Mouse (Mus musculus): Measurements from ENCODE around the gene Lpar3. TPM values are rescaled to one million over a fixed set of nuclear protein-coding genes. Genes with fewer than 3 reads are reported as not detected.
"Not testable (repeated sequence)": the region's sequence is repeated elsewhere in the genome, so short reads cannot be mapped to it uniquely, and the experiment has no call there.

Lpar3 gene
- polyA plus RNA-seq, 1 experiment from 2014 or later, result 0.40 TPM

DNA sequence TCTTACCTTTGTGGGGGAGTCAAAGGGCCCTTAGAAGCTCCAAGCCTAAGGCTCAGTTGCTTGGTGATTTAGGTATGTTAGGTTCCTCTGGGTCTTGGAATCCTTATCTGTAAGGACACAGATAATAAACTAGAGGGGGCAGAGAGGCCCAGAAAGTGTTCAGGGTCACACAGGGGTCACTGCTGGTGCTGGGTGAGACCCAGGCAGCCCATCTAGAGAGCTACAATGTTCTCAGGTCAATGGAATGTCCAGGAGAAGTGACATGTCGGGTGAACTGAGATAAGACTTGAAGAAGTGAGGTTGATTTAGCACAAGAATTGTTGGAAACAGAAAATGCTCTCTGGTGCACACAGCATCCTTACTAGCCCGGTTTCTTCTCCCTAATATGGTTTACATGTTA lies 16.4 kb upstream of the Lpar3 start:
- Histone ChIP-seq H3K4me3 (ENCODE audit: low read depth, low read length) (no peak overlapping the region), H3K9me3 (ENCODE audit: control insufficient read depth, low read length) (no peaks in the 10 kb centered on the region), H3K4me2 (ENCODE audit: low read depth, low read length) (no peak overlapping the region), H3K27ac (ENCODE audit: low read depth, low read length) (no peak overlapping the region), H3K4me1 (ENCODE audit: control insufficient read depth, insufficient read depth, low read length) (peaks cover 2% of the 10 kb centered on the region; the same call in 1 of the 2 replicates), H3K27me3 (ENCODE audit: control insufficient read depth, insufficient read depth, low read length) (no peaks in the 10 kb centered on the region), H3K36me3 (ENCODE audit: control insufficient read depth, insufficient read depth, low read length) (no peaks in the 10 kb centered on the region), H3K9ac (replicated peaks; ENCODE audit: low read depth, low read length) (no peak overlapping the region)
- ATAC-seq (ENCODE audit: low read depth), result no peak
- WGBS, result 74% methylated on average over 2 of the region's 2 CpGs

DNA sequence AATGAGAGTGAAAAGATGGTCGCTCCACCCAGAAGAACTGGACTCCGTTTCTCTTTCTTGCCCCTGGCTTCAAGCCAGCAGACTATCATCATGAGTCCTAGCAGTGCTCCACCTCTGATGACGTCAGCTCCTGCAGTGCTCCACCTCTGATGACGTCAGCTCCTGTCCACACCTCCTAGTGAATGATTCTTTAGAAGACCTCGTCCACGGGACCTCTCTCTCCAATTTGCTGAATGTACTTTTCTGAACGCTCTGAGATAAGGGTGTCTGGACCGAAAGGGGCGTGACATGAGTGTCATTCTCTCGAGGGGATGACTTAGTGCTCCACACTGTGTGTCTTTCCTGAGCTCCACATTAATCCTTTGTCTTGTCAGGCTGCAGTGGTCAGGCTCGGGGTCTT lies 15.5 kb upstream of the Lpar3 start:
- H3K27ac ChIP-seq (ENCODE audit: low read depth, low read length), result no peak overlapping the region
- no peaks in the 10 kb centered on the region for H3K4me1 ChIP-seq (ENCODE audit: control insufficient read depth, insufficient read depth, low read length)
- no peaks in the 10 kb centered on the region for H3K9me3 ChIP-seq (ENCODE audit: control insufficient read depth, low read length)
- no peak overlapping the region for H3K9ac ChIP-seq (replicated peaks; ENCODE audit: low read depth, low read length)
- WGBS, result 75% methylated on average over 11 of the region's 11 CpGs
- no peak overlapping the region for H3K4me3 ChIP-seq (ENCODE audit: low read depth, low read length)
- no peak overlapping the region for H3K4me2 ChIP-seq (ENCODE audit: low read depth, low read length)
- no peaks in the 10 kb centered on the region for H3K36me3 ChIP-seq (ENCODE audit: control insufficient read depth, insufficient read depth, low read length)
- no peaks in the 10 kb centered on the region for H3K27me3 ChIP-seq (ENCODE audit: control insufficient read depth, insufficient read depth, low read length)
- no peak for ATAC-seq (ENCODE audit: low read depth)

DNA sequence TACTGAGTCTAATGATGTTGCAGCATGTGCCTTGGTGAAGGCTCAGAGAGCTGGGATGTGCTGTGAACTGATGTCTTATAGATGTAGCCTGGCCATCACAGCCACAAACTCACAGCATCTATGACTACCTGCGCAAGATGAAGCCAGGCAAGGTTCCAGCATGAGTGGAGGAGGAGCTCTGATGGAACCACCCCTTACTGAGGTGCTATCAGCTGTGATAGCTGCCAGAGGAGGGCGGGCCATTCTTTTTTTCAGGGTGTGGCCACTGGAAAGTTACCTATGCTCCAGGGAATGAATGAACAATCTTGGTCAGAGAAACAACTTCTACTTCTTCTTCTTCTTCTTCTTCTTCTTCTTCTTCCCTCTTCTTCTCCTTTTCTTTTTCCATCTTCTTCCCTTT lies 14.1 kb upstream of the Lpar3 start:
- H3K36me3 ChIP-seq (ENCODE audit: control insufficient read depth, insufficient read depth, low read length), result no peaks in the 10 kb centered on the region
- no peak overlapping the region for H3K9ac ChIP-seq (replicated peaks; ENCODE audit: low read depth, low read length)
- no peak overlapping the region for H3K27ac ChIP-seq (ENCODE audit: low read depth, low read length)
- ATAC-seq (ENCODE audit: low read depth), result no peak
- H3K4me1 ChIP-seq (ENCODE audit: control insufficient read depth, insufficient read depth, low read length), result no peaks in the 10 kb centered on the region
- no peak overlapping the region for H3K4me3 ChIP-seq (ENCODE audit: low read depth, low read length)
- no peaks in the 10 kb centered on the region for H3K9me3 ChIP-seq (ENCODE audit: control insufficient read depth, low read length)
- H3K4me2 ChIP-seq (ENCODE audit: low read depth, low read length), result no peak overlapping the region
- WGBS, result 79% methylated on average over 2 of the region's 2 CpGs
- H3K27me3 ChIP-seq (ENCODE audit: control insufficient read depth, insufficient read depth, low read length), result no peaks in the 10 kb centered on the region

DNA sequence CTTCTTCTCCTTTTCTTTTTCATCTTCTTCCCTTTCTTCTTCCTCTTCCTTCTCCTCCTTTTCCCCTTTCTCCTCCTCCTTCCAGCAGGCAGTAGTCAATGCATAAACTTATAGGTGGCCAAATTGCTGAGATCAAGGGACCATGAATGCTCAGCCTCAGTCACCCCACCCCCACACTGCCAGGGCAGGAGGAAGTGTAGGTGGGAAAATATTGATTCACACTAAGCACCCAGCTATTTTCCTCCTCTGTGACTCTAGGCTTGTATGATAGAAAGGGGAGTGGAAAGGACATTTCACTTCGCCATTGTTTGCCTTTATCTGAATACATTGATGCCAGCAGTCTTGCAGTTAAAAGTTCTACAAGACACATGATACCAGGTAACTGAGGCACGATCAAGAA lies 13.3 kb upstream of the Lpar3 start:
- Histone ChIP-seq H3K4me3 (ENCODE audit: low read depth, low read length) (no peak overlapping the region), H3K4me2 (ENCODE audit: low read depth, low read length) (no peak overlapping the region), H3K9ac (replicated peaks; ENCODE audit: low read depth, low read length) (no peak overlapping the region), H3K27ac (ENCODE audit: low read depth, low read length) (no peak overlapping the region), H3K4me1 (ENCODE audit: control insufficient read depth, insufficient read depth, low read length) (no peaks in the 10 kb centered on the region), H3K9me3 (ENCODE audit: control insufficient read depth, low read length) (no peaks in the 10 kb centered on the region), H3K36me3 (ENCODE audit: control insufficient read depth, insufficient read depth, low read length) (no peaks in the 10 kb centered on the region), H3K27me3 (ENCODE audit: control insufficient read depth, insufficient read depth, low read length) (no peaks in the 10 kb centered on the region)
- 82% methylated on average over 2 of the region's 2 CpGs for WGBS
- ATAC-seq (ENCODE audit: low read depth), result no peak

DNA sequence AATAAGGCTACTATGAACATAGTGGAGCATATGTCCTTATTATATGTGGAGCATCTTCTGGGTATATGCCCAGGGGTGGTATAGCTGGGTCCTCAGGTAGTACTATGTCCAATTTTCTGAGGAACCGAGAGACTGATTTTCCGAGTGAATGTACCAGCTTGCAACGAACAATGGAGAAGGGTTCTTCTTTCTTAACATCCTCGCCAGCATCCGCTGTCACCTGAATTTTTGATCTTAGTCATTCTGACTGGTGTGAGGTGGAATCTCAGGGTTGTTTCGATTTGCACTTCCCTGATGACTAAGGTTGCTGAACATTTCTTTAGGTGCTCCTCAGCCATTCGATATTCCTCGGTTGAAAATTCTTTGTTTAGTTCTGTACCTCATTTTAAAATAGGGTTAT lies 11.0 kb upstream of the Lpar3 start:
- WGBS, result 96% methylated on average over 8 of the region's 8 CpGs
- not testable (repeated sequence) for H3K4me3 ChIP-seq (ENCODE audit: low read depth, low read length); H3K4me2 ChIP-seq (ENCODE audit: low read depth, low read length); H3K36me3 ChIP-seq (ENCODE audit: control insufficient read depth, insufficient read depth, low read length); H3K4me1 ChIP-seq (ENCODE audit: control insufficient read depth, insufficient read depth, low read length); ATAC-seq (ENCODE audit: low read depth); H3K27ac ChIP-seq (ENCODE audit: low read depth, low read length); H3K27me3 ChIP-seq (ENCODE audit: control insufficient read depth, insufficient read depth, low read length); H3K9ac ChIP-seq (replicated peaks; ENCODE audit: low read depth, low read length); H3K9me3 ChIP-seq (ENCODE audit: control insufficient read depth, low read length)

DNA sequence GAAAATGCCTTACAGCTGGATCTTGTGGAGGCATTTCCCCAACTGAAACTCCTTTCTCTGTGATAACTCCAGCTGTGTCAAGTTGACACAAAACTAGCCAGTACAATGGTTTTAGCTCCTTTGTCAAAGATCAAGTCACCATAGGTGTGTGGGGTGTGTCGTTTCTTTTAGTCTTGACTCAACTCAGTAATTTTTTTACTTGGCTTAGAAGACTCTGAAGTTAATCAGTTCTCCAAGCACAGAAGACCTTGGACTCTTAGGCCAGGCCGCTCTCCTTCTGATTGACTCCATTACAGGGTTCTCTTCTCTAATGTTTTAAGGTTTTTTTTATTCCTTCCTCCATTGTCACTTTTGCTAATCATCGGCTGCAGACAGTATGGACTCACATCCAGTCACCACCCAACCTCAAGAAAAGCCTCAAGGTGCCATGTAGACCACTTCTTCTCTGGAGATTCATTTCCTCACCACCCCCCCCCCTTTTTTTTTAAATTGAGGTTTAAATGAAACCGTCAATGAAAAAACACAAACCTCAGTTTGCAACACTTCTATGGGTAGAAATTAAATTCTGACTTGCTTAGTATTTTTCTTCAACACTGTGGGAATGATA lies 9.5 kb upstream of the Lpar3 start:
- no peaks in the 10 kb centered on the region for H3K9me3 ChIP-seq (ENCODE audit: control insufficient read depth, low read length)
- H3K27ac ChIP-seq (ENCODE audit: low read depth, low read length), result no peak overlapping the region
- no peak overlapping the region for H3K4me3 ChIP-seq (ENCODE audit: low read depth, low read length)
- H3K27me3 ChIP-seq (ENCODE audit: control insufficient read depth, insufficient read depth, low read length), result no peaks in the 10 kb centered on the region
- ATAC-seq (ENCODE audit: low read depth), result no peak
- no peak overlapping the region for H3K4me2 ChIP-seq (ENCODE audit: low read depth, low read length)
- 92% methylated on average over 4 of the region's 4 CpGs for WGBS
- no peak overlapping the region for H3K9ac ChIP-seq (replicated peaks; ENCODE audit: low read depth, low read length)
- no peaks in the 10 kb centered on the region for H3K4me1 ChIP-seq (ENCODE audit: control insufficient read depth, insufficient read depth, low read length)
- H3K36me3 ChIP-seq (ENCODE audit: control insufficient read depth, insufficient read depth, low read length), result no peaks in the 10 kb centered on the region

DNA sequence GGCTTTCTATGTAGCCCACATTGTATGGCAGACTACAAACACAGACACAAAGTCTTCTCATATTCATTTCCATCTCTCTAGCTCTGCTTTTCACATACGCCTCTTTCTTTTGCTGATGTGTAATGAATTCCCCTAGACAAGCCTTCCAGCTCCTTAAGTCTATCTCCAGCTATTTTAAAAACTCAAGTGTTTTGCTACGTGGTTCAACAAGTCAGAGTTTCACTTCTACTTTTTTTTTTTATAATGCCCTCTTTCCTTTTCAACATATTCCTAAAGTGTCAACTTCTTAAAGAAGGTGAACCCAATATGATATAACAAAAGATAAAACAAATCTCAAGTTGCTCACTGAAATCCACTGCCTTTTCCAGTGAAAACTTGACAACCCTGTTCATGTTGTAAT lies 8.8 kb upstream of the Lpar3 start:
- ATAC-seq (ENCODE audit: low read depth), result no peak
- no peaks in the 10 kb centered on the region for H3K36me3 ChIP-seq (ENCODE audit: control insufficient read depth, insufficient read depth, low read length)
- H3K4me1 ChIP-seq (ENCODE audit: control insufficient read depth, insufficient read depth, low read length), result no peaks in the 10 kb centered on the region
- H3K4me3 ChIP-seq (ENCODE audit: low read depth, low read length), result no peak overlapping the region
- no peaks in the 10 kb centered on the region for H3K27me3 ChIP-seq (ENCODE audit: control insufficient read depth, insufficient read depth, low read length)
- H3K9me3 ChIP-seq (ENCODE audit: control insufficient read depth, low read length), result no peaks in the 10 kb centered on the region
- H3K27ac ChIP-seq (ENCODE audit: low read depth, low read length), result no peak overlapping the region
- no peak overlapping the region for H3K9ac ChIP-seq (replicated peaks; ENCODE audit: low read depth, low read length)
- WGBS, result 92% methylated on average over 2 of the region's 2 CpGs
- no peak overlapping the region for H3K4me2 ChIP-seq (ENCODE audit: low read depth, low read length)

DNA sequence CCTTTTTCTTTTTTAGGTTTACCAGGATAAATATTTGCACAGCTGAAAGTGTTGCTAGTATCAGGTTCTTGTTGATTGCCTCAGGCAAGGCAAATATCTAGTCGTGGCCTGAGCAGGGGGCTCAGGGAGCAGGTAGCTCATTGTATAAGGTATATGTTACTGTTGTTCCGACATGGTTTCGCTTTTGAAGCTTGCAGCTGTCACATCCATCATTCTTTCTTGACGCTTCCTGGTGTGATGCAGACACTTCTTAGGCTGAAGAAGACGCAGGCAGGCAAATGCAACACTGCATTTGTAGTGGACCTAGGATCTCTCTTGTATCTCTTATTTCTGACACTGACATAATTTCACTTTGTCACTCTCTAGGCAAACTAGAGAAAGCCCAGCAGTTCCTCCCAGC lies 7.4 kb upstream of the Lpar3 start:
- Histone ChIP-seq H3K27me3 (ENCODE audit: control insufficient read depth, insufficient read depth, low read length) (no peaks in the 10 kb centered on the region), H3K4me3 (ENCODE audit: low read depth, low read length) (no peak overlapping the region), H3K4me1 (ENCODE audit: control insufficient read depth, insufficient read depth, low read length) (no peaks in the 10 kb centered on the region), H3K9me3 (ENCODE audit: control insufficient read depth, low read length) (no peaks in the 10 kb centered on the region), H3K27ac (ENCODE audit: low read depth, low read length) (no peak overlapping the region), H3K9ac (replicated peaks; ENCODE audit: low read depth, low read length) (no peak overlapping the region), H3K36me3 (ENCODE audit: control insufficient read depth, insufficient read depth, low read length) (no peaks in the 10 kb centered on the region), H3K4me2 (ENCODE audit: low read depth, low read length) (no peak overlapping the region)
- WGBS, result 72% methylated on average over 5 of the region's 5 CpGs
- ATAC-seq (ENCODE audit: low read depth), result no peak

DNA sequence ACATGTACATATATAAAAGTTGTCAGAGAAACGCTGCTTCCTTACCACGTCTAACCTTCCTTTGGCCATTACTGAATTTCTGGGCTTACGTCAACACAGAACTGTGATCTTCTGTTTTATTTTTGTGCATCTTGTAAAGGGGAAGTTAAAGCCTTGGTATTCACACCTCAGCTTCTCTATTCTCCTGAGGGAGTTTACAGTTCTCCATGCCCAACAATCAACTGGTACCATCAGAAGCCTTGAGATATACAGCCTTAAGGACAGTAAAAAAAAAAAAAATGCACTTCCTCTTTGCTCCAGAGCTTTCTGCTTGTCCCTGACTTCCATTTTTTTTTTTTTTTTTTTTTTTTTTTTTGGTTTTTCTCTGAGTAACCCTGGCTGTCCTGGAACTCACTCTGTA lies 4.2 kb upstream of the Lpar3 start:
- Histone ChIP-seq H3K9ac (replicated peaks; ENCODE audit: low read depth, low read length) (no peak overlapping the region), H3K4me1 (ENCODE audit: control insufficient read depth, insufficient read depth, low read length) (peaks cover 6% of the 10 kb centered on the region; the same call in 1 of the 2 replicates), H3K4me2 (ENCODE audit: low read depth, low read length) (no peak overlapping the region), H3K4me3 (ENCODE audit: low read depth, low read length) (no peak overlapping the region), H3K27ac (ENCODE audit: low read depth, low read length) (no peak overlapping the region), H3K27me3 (ENCODE audit: control insufficient read depth, insufficient read depth, low read length) (peaks cover 13% of the 10 kb centered on the region), H3K36me3 (ENCODE audit: control insufficient read depth, insufficient read depth, low read length) (no peaks in the 10 kb centered on the region), H3K9me3 (ENCODE audit: control insufficient read depth, low read length) (no peaks in the 10 kb centered on the region)
- ATAC-seq (ENCODE audit: low read depth), result no peak
- WGBS, result 93% methylated on average over 3 of the region's 3 CpGs
